Mouse (Mus musculus): ENCODE data around the gene Rnasel. TPM values are rescaled to one million over a fixed set of nuclear protein-coding genes. Genes with fewer than 3 reads are reported as not detected.

The Rnasel gene
- polyA plus RNA-seq, 1 experiment: 10.9 TPM

DNA sequence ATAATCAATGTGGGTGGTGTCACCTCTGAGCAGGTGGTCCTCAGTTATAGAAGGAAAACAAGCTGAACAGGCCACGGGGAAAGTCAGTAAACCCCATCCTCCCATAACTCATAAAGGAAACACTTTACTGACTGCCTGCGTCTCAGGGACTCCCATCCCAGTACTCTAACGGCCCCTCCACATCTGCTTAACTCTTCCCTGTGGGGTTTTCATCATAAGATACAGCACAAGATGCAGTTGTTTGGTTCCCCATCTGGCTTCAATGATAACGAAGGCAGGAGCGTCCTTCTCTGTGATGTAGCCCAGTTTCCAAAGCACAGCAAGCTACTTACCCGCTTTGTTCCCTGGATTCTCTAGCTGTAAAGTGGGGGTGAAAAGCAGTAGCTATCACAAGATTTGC is 828 bp downstream of the Rnasel start:
- H3K27me3 ChIP-seq (ENCODE audit: control insufficient read depth, insufficient read depth, low read length): no peaks in the 10 kb centered on the region
- no peak for TF ChIP-seq CTCF (IDR thresholded peaks at IDR 0.05; ENCODE audit: extremely low read depth, insufficient read length, insufficient replicate concordance, low read depth, low read length)
- no peak for TF ChIP-seq POLR2A (IDR thresholded peaks at IDR 0.05; ENCODE audit: low read depth, low read length)
- peaks cover 3% of the 10 kb centered on the region; the same call in 1 of the 2 replicates for H3K36me3 ChIP-seq (ENCODE audit: control insufficient read depth, insufficient read depth, low read length)
- 64% methylated on average over 6 of the region's 6 CpGs for WGBS
- no peak overlapping the region for H3K4me3 ChIP-seq (ENCODE audit: low read depth, low read length)
- peaks cover 31% of the 10 kb centered on the region for H3K4me1 ChIP-seq (ENCODE audit: control insufficient read depth, insufficient read depth, insufficient read length, low read length)
- H3K27ac ChIP-seq (ENCODE audit: insufficient read depth, low read depth, low read length): peak overlapping the region; percentile 82

DNA sequence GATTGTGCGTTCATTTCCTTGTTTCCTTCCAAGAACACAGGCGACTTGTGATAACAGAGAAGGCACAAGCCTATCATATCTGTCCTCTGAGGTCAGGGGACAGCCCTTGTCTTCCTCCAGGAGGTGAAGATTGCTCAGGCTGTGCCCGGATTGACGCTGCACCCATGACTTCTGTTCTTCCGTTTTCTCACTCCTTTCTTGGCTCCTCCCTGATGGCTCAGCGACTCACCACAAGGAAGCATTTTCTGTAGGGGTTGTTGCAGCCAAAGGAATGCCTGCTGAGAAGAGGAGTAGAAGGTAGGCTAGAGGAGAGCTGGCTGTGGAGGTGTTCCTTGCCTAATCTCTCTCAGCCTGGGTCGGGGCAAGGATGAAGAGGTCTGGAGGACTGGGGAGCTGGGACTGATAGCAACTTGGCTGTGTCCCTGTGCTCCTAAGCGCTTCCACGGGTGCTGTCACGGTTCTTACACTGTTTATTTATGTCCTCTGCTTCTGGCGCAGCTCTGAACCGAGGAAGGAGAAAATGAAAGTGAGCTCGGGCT is 2.6 kb downstream of the Rnasel start:
- H3K27ac ChIP-seq (ENCODE audit: insufficient read depth, low read depth, low read length): peak overlapping the region; percentile 96
- H3K4me1 ChIP-seq (ENCODE audit: control insufficient read depth, insufficient read depth, insufficient read length, low read length): peaks cover 31% of the 10 kb centered on the region
- no peaks in the 10 kb centered on the region for H3K27me3 ChIP-seq (ENCODE audit: control insufficient read depth, insufficient read depth, low read length)
- WGBS: 3% methylated on average over 13 of the region's 13 CpGs
- TF ChIP-seq CTCF (IDR thresholded peaks at IDR 0.05; ENCODE audit: extremely low read depth, insufficient read length, insufficient replicate concordance, low read depth, low read length): peak; percentile 9; the same call in 1 of the 2 replicates
- peak; percentile 55; the same call in 1 of the 2 replicates for TF ChIP-seq POLR2A (IDR thresholded peaks at IDR 0.05; ENCODE audit: low read depth, low read length)
- H3K36me3 ChIP-seq (ENCODE audit: control insufficient read depth, insufficient read depth, low read length): peaks cover 11% of the 10 kb centered on the region
- H3K4me3 ChIP-seq (ENCODE audit: low read depth, low read length): peak overlapping the region; percentile 67

DNA sequence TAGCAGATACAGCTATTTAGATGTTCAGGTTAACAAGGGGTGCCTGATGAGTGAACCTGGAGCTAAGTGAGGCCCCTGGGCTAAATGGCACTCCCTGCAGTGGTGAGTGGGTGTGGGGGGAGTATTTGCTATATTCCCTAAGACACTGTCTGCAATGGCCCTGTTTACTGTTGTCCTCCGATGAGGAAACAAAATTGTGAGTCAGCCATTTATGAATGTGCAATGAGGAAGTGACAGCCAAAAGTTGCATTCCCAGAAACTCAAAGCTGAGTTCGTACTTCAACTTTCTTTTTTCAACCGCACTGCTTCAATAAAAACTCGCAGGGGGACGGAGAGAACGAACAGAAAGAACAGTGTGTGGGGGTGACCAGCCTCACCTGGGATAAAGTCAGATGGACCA is 3.3 kb downstream of the Rnasel start:
- Histone ChIP-seq H3K27me3 (ENCODE audit: control insufficient read depth, insufficient read depth, low read length) (no peaks in the 10 kb centered on the region), H3K27ac (ENCODE audit: insufficient read depth, low read depth, low read length) (peak overlapping the region; percentile 96), H3K4me3 (ENCODE audit: low read depth, low read length) (peak overlapping the region; percentile 67; the same call in 1 of the 2 replicates), H3K4me1 (ENCODE audit: control insufficient read depth, insufficient read depth, insufficient read length, low read length) (peaks cover 31% of the 10 kb centered on the region), H3K36me3 (ENCODE audit: control insufficient read depth, insufficient read depth, low read length) (peaks cover 11% of the 10 kb centered on the region)
- 16% methylated on average over 6 of the region's 6 CpGs for WGBS
- TF ChIP-seq POLR2A (IDR thresholded peaks at IDR 0.05; ENCODE audit: low read depth, low read length) (no peak), CTCF (IDR thresholded peaks at IDR 0.05; ENCODE audit: extremely low read depth, insufficient read length, insufficient replicate concordance, low read depth, low read length) (no peak)

GRCm38 (mm10) chr1:153753725-153754464 is 4.7 kb downstream of the Rnasel start:
- no peaks in the 10 kb centered on the region for H3K27me3 ChIP-seq (ENCODE audit: control insufficient read depth, insufficient read depth, low read length)
- no peak overlapping the region for H3K27ac ChIP-seq (ENCODE audit: insufficient read depth, low read depth, low read length)
- 0 out of 2 replicates have a peak overlapping the region, but pooled peaks have one; percentile 2 for H3K4me3 ChIP-seq (ENCODE audit: low read depth, low read length)
- 86% methylated on average over 25 of the region's 25 CpGs for WGBS
- peaks cover 25% of the 10 kb centered on the region for H3K4me1 ChIP-seq (ENCODE audit: control insufficient read depth, insufficient read depth, insufficient read length, low read length)
- TF ChIP-seq POLR2A (IDR thresholded peaks at IDR 0.05; ENCODE audit: low read depth, low read length) (no peak), CTCF (IDR thresholded peaks at IDR 0.05; ENCODE audit: extremely low read depth, insufficient read length, insufficient replicate concordance, low read depth, low read length) (no peak)
- peaks cover 23% of the 10 kb centered on the region for H3K36me3 ChIP-seq (ENCODE audit: control insufficient read depth, insufficient read depth, low read length)

- Histone ChIP-seq H3K27me3 (ENCODE audit: control insufficient read depth, insufficient read depth, low read length) (no peaks in the 10 kb centered on the region), H3K4me1 (ENCODE audit: control insufficient read depth, insufficient read depth, insufficient read length, low read length) (peaks cover 11% of the 10 kb centered on the region; the same call in 1 of the 2 replicates), H3K36me3 (ENCODE audit: control insufficient read depth, insufficient read depth, low read length) (peaks cover 33% of the 10 kb centered on the region), H3K27ac (ENCODE audit: insufficient read depth, low read depth, low read length) (no peak overlapping the region), H3K4me3 (ENCODE audit: low read depth, low read length) (no peak overlapping the region)
- TF ChIP-seq POLR2A (IDR thresholded peaks at IDR 0.05; ENCODE audit: low read depth, low read length) (no peak), CTCF (IDR thresholded peaks at IDR 0.05; ENCODE audit: extremely low read depth, insufficient read length, insufficient replicate concordance, low read depth, low read length) (no peak)
- 76% methylated on average over 11 of the region's 11 CpGs for WGBS
Observed at GRCm38 (mm10) chr1:153764136-153764535, 14.9 kb downstream of the Rnasel start.

DNA sequence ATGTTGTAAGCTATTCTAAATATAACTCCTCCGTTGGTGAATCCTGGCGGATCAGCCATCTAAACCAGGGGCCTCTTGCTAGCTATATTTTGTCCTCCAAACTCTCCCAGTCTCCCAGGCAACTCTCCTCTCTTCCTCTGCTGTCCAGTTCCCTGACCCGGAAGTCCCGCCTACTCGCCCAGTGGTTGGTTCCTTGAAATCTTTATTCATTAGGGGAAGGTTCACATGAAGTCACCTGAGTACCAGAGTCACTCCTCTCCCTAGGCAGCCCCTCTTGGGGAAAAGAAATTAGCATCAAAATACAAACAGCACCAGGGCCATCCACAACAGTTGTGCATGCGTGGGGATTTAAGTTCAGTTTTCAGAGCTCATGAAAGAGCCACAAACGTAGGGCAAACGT is 17.1 kb downstream of the Rnasel start:
- H3K27ac ChIP-seq (ENCODE audit: insufficient read depth, low read depth, low read length): no peak overlapping the region
- H3K4me3 ChIP-seq (ENCODE audit: low read depth, low read length): no peak overlapping the region
- WGBS: 73% methylated on average over 8 of the region's 8 CpGs
- H3K4me1 ChIP-seq (ENCODE audit: control insufficient read depth, insufficient read depth, insufficient read length, low read length): peaks cover 24% of the 10 kb centered on the region
- no peaks in the 10 kb centered on the region for H3K27me3 ChIP-seq (ENCODE audit: control insufficient read depth, insufficient read depth, low read length)
- peaks cover 16% of the 10 kb centered on the region for H3K36me3 ChIP-seq (ENCODE audit: control insufficient read depth, insufficient read depth, low read length)
- TF ChIP-seq POLR2A (IDR thresholded peaks at IDR 0.05; ENCODE audit: low read depth, low read length) (no peak), CTCF (IDR thresholded peaks at IDR 0.05; ENCODE audit: extremely low read depth, insufficient read length, insufficient replicate concordance, low read depth, low read length) (no peak)

DNA sequence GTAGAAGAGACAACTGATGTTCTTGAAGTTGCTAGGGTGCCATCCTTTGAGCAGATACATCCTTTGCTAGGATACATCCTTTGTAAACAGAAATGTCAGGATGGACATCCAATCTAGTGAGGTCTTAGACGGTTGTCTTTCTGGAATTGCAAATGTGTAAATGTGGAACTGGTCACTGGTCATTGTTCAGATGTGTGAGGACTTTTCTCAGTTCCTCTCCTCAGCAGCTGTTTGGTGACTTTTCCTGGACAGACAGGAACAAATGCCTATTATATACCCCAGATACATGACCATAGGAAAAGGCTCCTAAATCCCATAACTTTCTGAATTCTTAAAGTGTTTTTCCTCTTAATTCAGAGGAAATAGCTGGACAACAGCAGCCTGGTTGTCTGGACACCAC is 18.1 kb downstream of the Rnasel start:
- Histone ChIP-seq H3K36me3 (ENCODE audit: control insufficient read depth, insufficient read depth, low read length) (peaks cover 7% of the 10 kb centered on the region), H3K27ac (ENCODE audit: insufficient read depth, low read depth, low read length) (no peak overlapping the region), H3K4me1 (ENCODE audit: control insufficient read depth, insufficient read depth, insufficient read length, low read length) (peaks cover 24% of the 10 kb centered on the region), H3K4me3 (ENCODE audit: low read depth, low read length) (no peak overlapping the region), H3K27me3 (ENCODE audit: control insufficient read depth, insufficient read depth, low read length) (no peaks in the 10 kb centered on the region)
- 86% methylated on average over 1 of the region's 1 CpGs for WGBS
- TF ChIP-seq POLR2A (IDR thresholded peaks at IDR 0.05; ENCODE audit: low read depth, low read length): no peak
- TF ChIP-seq CTCF (IDR thresholded peaks at IDR 0.05; ENCODE audit: extremely low read depth, insufficient read length, insufficient replicate concordance, low read depth, low read length): no peak

All from small intestine, adult 2 months (tissue).